Mouse (Mus musculus) forebrain, postnatal 0 days (tissue): ENCODE results near the gene Isy1. TPM values are rescaled to one million over a fixed set of nuclear protein-coding genes. Genes with fewer than 3 reads are reported as not detected.

Source experiments
- ATAC-seq: fragments of 200-750 bp; cut with Nextera tagmentation; 2 replicates; pipeline ENCODE4 v1.8.0; 2017; ENCODE audit warnings: mild to moderate bottlenecking, moderate library complexity
- DNase-seq: peaks from one replicate; pipeline ENCODE4 v3.0.0-alpha.2; 2015
- H3K27ac ChIP-seq: fragments of 300-500 bp; sonication (generic); 2 replicates; pipeline ENCODE4 v1.5.1; 2014; ENCODE audit warnings: low read depth, mild to moderate bottlenecking, antibody characterized with exemption, low read length, moderate library complexity, mixed read lengths
- H3K27me3 ChIP-seq: fragments of 300-500 bp; sonication (generic); 2 replicates; pipeline ENCODE4 v1.6.1; 2014; ENCODE audit warnings: mild to moderate bottlenecking, low read length, mixed read lengths; ENCODE audit not compliant: insufficient read depth
- H3K36me3 ChIP-seq: fragments of 300-500 bp; sonication (generic); 2 replicates; pipeline ENCODE4 v1.6.1; 2014; ENCODE audit warnings: mild to moderate bottlenecking, moderate library complexity; ENCODE audit not compliant: insufficient read depth
- H3K4me1 ChIP-seq: fragments of 300-500 bp; sonication (generic); 2 replicates; pipeline ENCODE4 v1.6.1; 2014; ENCODE audit warnings: antibody characterized with exemption; ENCODE audit not compliant: insufficient read depth
- H3K4me2 ChIP-seq: fragments of 300-500 bp; sonication (generic); 2 replicates; pipeline ENCODE4 v1.6.1; 2014; ENCODE audit warnings: low read depth, mild to moderate bottlenecking, moderate library complexity
- H3K4me3 ChIP-seq: fragments of 300-500 bp; sonication (generic); 2 replicates; pipeline ENCODE4 v1.5.1; 2014; ENCODE audit warnings: low read depth, low read length, mixed read lengths
- H3K9ac ChIP-seq: fragments of 300-500 bp; sonication (generic); 2 replicates; pipeline ENCODE4 v1.6.1; 2014; ENCODE audit warnings: mild to moderate bottlenecking
- H3K9me3 ChIP-seq: fragments of 300-500 bp; sonication (generic); 2 replicates; pipeline ENCODE4 v1.6.1; 2016; ENCODE audit warnings: low read length
- CTCF ChIP-seq: sonication (generic); IDR thresholded peaks from 2 replicates; pipeline ENCODE4 v1.5.1; 2016; ENCODE audit warnings: antibody characterized with exemption, control low read depth, low read depth
- WGBS: fragments of 180-500 bp; shearing (Covaris S2); extraction: QIAGEN DNeasy Blood & Tissue Kit; methylation state at CpG from one replicate; pipeline ENCODE4 v1.1.7; 2014; 5-methylcytosine and 5-hydroxymethylcytosine counted together
- polyA plus RNA-seq: library from polyadenylated mRNA; unstranded; fragments of >200 nt; fragmentation: Nextera tagmentation; extraction: Ambion mirVana; gene quantifications from 2 replicates; pipeline ENCODE4 v1.2.1, GENCODE M21; 2015
- total RNA-seq: library from RNA; depleted of rRNA; stranded (reverse); fragments of >200 nt; gene quantifications from 2 replicates; pipeline ENCODE4 v1.2.3, GENCODE M21; 2014

Isy1 gene
- total and polyA plus RNA-seq, 2 experiments from 2014 or later, result 28.5 to 30.1 TPM

DNA sequence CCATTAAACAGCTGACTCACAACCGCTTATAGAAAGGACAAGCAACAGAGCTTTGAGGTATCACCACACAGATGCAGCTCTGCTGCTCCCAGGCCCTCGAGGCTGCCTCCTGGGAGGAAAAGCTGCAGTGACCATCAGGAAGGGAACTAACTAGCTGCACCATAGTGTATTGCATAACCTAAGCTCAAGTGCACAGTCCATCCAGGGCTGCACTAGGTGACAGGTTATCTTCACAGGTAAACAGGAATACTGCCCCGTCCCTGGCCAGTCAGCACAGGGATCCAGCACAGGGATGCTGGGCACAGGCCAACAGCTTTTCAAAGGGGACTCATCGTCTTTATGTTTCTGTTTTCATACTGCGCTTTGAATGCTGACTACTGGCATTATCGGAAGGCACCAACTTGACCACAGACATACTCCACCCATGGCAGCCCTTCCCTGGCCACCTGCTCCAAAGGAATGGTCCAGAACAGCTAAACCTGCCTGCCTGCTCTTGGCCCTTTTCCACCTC is 28.9 kb downstream of the Isy1 start:
- no peak for TF ChIP-seq CTCF
- peak overlapping the region; percentile 93; the same call in 1 of the 2 replicates for H3K4me2 ChIP-seq
- H3K4me1 ChIP-seq, result no peaks in the 10 kb centered on the region
- DNase-seq (no peak), ATAC-seq (no peak)
- no peak overlapping the region for H3K4me3 ChIP-seq
- no peak overlapping the region for H3K27ac ChIP-seq
- WGBS, result 85% methylated on average over 6 of the region's 6 CpGs
- H3K27me3 ChIP-seq, result no peaks in the 10 kb centered on the region
- H3K9ac ChIP-seq, result no peak overlapping the region
- H3K9me3 ChIP-seq, result no peaks in the 10 kb centered on the region
- peaks cover 4% of the 10 kb centered on the region; the same call in 1 of the 2 replicates for H3K36me3 ChIP-seq

DNA sequence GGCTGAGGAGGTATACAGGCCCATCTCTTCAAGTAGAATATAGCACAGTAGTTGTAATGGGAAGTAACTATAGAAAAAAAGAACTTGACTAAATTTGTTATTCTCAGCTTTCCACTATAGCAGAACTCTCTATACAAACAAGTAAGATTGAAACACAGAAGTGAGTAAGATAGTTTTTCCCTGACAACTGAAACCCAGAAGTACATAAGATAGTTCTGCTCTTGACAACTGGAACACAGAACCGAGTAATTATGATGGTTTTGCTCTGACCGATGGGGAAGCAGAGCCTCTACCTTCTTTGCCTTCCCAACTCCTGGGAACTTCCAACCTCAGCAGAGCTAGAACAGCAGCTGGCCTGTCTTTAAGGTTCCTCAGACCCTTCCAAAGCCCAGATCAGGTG is 29.5 kb downstream of the Isy1 start:
- H3K4me1 ChIP-seq, result no peaks in the 10 kb centered on the region
- H3K9me3 ChIP-seq, result no peaks in the 10 kb centered on the region
- H3K4me3 ChIP-seq, result no peak overlapping the region
- peaks cover 4% of the 10 kb centered on the region; the same call in 1 of the 2 replicates for H3K36me3 ChIP-seq
- no peak overlapping the region for H3K9ac ChIP-seq
- H3K4me2 ChIP-seq, result no peak overlapping the region
- no peaks in the 10 kb centered on the region for H3K27me3 ChIP-seq
- TF ChIP-seq CTCF, result no peak
- WGBS, result 93% methylated on average over 2 of the region's 2 CpGs
- ATAC-seq (no peak), DNase-seq (no peak)
- H3K27ac ChIP-seq, result no peak overlapping the region

DNA sequence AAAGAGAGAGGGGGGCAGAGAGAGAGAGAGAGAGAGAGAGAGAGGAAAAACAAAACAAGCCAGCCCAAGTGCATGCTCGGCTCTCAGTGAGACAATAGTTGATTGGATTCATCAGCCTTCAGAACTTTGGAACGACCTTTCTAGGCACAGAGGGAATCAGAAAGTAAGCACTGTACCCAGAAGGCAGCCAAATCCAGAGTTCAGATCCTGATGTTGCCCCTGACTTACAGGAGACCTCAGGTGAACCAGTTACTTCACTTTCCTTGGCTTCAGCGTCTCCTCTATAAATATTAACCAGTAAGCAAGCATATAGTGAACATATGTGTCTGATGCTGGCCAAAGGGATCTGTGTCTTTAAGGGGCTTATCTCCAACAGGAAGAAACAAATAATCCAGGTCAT is 30.1 kb downstream of the Isy1 start:
- Histone ChIP-seq H3K4me2 (no peak overlapping the region), H3K9me3 (no peaks in the 10 kb centered on the region), H3K36me3 (peaks cover 4% of the 10 kb centered on the region; the same call in 1 of the 2 replicates), H3K4me3 (no peak overlapping the region), H3K27me3 (no peaks in the 10 kb centered on the region), H3K27ac (no peak overlapping the region), H3K4me1 (no peaks in the 10 kb centered on the region), H3K9ac (no peak overlapping the region)
- no peak for TF ChIP-seq CTCF
- ATAC-seq (no peak), DNase-seq (no peak)
- 74% methylated on average over 3 of the region's 3 CpGs for WGBS

DNA sequence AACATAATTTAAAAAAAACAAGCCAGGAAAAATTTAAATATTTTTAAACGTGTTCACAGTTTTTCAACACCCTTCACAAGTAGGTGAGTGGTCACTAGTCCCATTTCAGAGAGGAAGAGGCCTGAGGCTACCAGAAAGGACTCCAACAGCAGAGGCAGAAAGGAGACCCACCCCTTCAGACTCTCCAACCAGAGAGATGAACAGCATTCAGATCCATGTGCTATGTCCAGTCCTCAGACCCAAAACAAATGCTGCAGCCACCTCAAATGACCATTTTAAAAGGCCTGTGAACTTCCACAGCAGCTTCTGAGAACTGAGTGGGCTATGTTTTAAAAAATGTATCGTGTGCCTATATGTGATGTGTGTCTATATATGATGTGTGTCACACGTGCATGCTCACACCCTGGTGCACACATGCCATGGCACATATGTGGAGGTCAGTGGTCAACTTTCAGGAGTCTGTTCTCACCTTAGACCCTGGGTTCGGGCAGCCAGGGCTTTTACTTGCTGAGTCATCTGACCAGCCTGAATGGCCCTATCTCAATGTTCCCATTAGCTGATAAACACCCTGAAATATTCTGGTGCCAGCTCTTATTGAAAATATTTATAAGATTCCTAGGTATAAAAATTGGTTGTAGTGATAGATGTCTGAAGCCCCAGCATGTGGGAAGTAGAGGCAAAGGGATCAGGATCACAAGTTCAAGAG is 30.7 kb downstream of the Isy1 start:
- peaks cover 4% of the 10 kb centered on the region; the same call in 1 of the 2 replicates for H3K36me3 ChIP-seq
- no peaks in the 10 kb centered on the region for H3K9me3 ChIP-seq
- no peak overlapping the region for H3K4me3 ChIP-seq
- H3K27ac ChIP-seq, result no peak overlapping the region
- ATAC-seq (no peak), DNase-seq (no peak)
- no peaks in the 10 kb centered on the region for H3K27me3 ChIP-seq
- H3K4me2 ChIP-seq, result no peak overlapping the region
- H3K9ac ChIP-seq, result no peak overlapping the region
- 85% methylated on average over 4 of the region's 4 CpGs for WGBS
- no peak for TF ChIP-seq CTCF
- no peaks in the 10 kb centered on the region for H3K4me1 ChIP-seq

DNA sequence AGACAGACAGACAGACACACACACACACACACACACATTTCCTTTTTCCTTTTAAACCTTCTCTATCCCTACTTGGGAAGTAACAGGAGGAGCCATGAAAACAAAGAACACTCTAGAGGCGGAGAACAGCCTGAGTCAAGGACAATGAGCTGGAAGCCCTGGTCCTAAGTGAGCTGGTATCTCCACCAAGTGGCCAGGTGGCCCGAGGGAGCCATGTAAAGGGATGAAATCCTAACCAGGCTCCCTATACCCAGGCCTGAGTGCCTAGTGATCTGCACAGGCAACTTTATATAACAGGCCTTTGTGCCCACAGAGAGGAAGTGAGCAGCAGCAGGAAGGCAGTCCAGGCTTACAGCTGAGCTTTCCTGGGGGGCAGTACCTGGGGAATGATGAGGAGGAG is 31.7 kb downstream of the Isy1 start:
- Histone ChIP-seq H3K4me3 (no peak overlapping the region), H3K27me3 (no peaks in the 10 kb centered on the region), H3K9ac (no peak overlapping the region), H3K9me3 (no peaks in the 10 kb centered on the region), H3K4me1 (no peaks in the 10 kb centered on the region), H3K36me3 (peaks cover 4% of the 10 kb centered on the region; the same call in 1 of the 2 replicates), H3K4me2 (no peak overlapping the region), H3K27ac (no peak overlapping the region)
- DNase-seq (no peak), ATAC-seq (no peak)
- 53% methylated on average over 2 of the region's 2 CpGs for WGBS
- no peak for TF ChIP-seq CTCF

DNA sequence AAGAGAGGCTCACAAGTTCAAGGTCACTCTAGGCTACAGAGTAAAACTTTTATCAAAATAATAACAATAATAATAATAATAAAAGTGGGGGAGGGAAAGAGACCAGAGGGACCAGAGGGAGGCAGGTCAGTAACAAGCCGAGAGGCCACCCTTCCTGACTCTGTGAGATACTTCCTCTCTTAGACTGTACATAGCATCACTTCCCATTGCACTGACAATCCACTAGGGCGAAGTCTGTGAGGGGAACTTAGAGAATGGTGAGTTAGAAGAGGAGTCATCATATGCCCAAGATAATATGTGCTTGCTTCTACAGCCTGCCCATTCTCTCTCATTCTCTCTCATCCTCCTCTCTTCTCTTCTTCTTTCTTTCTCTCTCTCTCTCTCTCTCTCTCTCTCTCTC is 32.6 kb downstream of the Isy1 start:
- H3K9me3 ChIP-seq, result no peaks in the 10 kb centered on the region
- H3K4me3 ChIP-seq, result no peak overlapping the region
- 92% methylated on average over 2 of the region's 2 CpGs for WGBS
- no peaks in the 10 kb centered on the region for H3K4me1 ChIP-seq
- no peak overlapping the region for H3K4me2 ChIP-seq
- no peak overlapping the region for H3K9ac ChIP-seq
- no peak for ATAC-seq
- peaks cover 4% of the 10 kb centered on the region; the same call in 1 of the 2 replicates for H3K36me3 ChIP-seq
- no peak for TF ChIP-seq CTCF
- no peak overlapping the region for H3K27ac ChIP-seq
- H3K27me3 ChIP-seq, result no peaks in the 10 kb centered on the region
- DNase-seq, result no peak

DNA sequence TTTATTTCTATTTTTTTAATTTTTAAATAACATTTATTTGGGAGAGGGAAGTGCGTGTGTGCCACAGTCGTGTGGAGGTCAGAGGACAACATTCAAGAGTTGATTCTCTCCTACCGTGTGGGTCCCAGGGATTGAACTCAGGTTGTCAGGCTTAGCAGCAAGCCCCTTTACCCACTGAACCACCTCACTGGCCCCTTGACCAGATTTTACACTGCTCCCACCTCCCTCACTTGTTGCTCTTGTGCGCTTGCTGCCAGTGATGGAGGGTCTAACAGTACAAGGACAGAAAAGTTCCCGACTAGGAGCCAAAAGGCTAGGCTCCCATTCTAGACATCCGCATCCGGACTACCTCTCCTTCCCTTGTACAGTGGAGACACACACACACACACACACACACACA is 33.1 kb downstream of the Isy1 start:
- Histone ChIP-seq H3K4me3 (no peak overlapping the region), H3K9ac (no peak overlapping the region), H3K36me3 (peaks cover 4% of the 10 kb centered on the region; the same call in 1 of the 2 replicates), H3K27me3 (no peaks in the 10 kb centered on the region), H3K27ac (no peak overlapping the region), H3K9me3 (no peaks in the 10 kb centered on the region), H3K4me2 (no peak overlapping the region), H3K4me1 (no peaks in the 10 kb centered on the region)
- DNase-seq, result no peak
- 95% methylated on average over 7 of the region's 7 CpGs for WGBS
- no peak for ATAC-seq
- TF ChIP-seq CTCF, result no peak
